In the genomic region with DNA sequence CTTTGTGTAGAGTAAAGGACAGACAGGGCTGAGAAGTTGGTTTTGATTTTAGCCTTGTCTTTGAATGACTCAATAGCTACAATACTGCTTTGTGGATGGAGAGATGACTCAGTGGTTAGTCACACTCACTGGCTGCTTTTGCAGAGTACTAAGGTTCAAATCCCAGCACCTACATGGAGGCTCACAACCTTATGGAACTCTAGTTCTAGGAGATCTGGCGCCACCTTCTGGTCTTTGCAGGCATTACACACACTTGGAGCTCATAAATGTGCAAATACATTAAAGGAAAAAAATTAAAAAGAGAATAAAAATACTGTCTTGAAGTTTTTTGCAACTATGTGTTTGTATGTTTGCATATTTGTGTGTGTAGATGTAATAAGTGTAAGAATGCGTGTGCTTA, we compare ENCODE assay signal across 8 mouse cellular contexts. TPM values are rescaled to one million over a fixed set of nuclear protein-coding genes. Genes with fewer than 3 reads are reported as not detected.
DNase-seq lines count a peak whose midpoint lies in the region; ATAC-seq and TF ChIP-seq lines count a peak whose summit lies in the region.
"Had no signal": no experiment of that assay in that cellular context is flagged by ENCODE, and none has a peak within 500 bp of the region (broad histone marks: within the 10 kb centered on the region; RNA-seq: fewer than 3 reads in every experiment).

No protein-coding gene starts in this region.

- ATAC-seq in kidney, postnatal 0 days (replicated peaks; ENCODE audit: low FRiP score, low read depth): no peak
- no peak for ATAC-seq in kidney, embryonic 14.5 days (ENCODE audit: low FRiP score, low TSS enrichment)

- no peak overlapping the region for H3K4me3 ChIP-seq in kidney, postnatal 0 days (replicated peaks; ENCODE audit: low read depth, low read length)
- no peak overlapping the region for H3K4me3 ChIP-seq in kidney, embryonic 14.5 days (ENCODE audit: low read length)
- H3K4me3 ChIP-seq: lung, embryonic 15.5 days had no signal

- 82% methylated on average over 2 of the region's 2 CpGs for WGBS in kidney, postnatal 0 days
- WGBS in kidney, embryonic 14.5 days: 69% methylated on average over 2 of the region's 2 CpGs

- H3K9me3 ChIP-seq in kidney, postnatal 0 days (replicated peaks; ENCODE audit: low read length): no peaks in the 10 kb centered on the region
- H3K9me3 ChIP-seq in kidney, embryonic 14.5 days (ENCODE audit: control insufficient read depth, low read length): peaks cover 4% of the 10 kb centered on the region; the same call in 1 of the 2 replicates
- H3K9me3 ChIP-seq: lung, embryonic 15.5 days had no signal

- DNase-seq in kidney, postnatal 0 days (ENCODE audit: low spot score): no peak
- peak; percentile 64 for DNase-seq in ES-CJ7 (ENCODE audit: low read depth, low spot score)
- DNase-seq in c-Kit-positive CD71-positive TER-119-negative erythroid progenitor cells, embryonic 14.5 days (ENCODE audit: low read depth): peak; percentile 48
- peak; percentile 29 to 59 for DNase-seq in spleen, postnatal 14 days (ENCODE audit: low spot score in 2 of 2)
- DNase-seq in layer of hippocampus, adult 8-10 months (ENCODE audit: low spot score in 2 of 2): no peak
- no peak for DNase-seq in ovary, adult 18-20 months (ENCODE audit: low spot score)

- no peaks in the 10 kb centered on the region for H3K4me1 ChIP-seq in kidney, postnatal 0 days (replicated peaks; ENCODE audit: insufficient read depth, low read length)
- no peaks in the 10 kb centered on the region for H3K4me1 ChIP-seq in kidney, embryonic 14.5 days (ENCODE audit: control insufficient read depth, insufficient read depth, low read length)
- H3K4me1 ChIP-seq: lung, embryonic 15.5 days had no signal

- no peak overlapping the region for H3K9ac ChIP-seq in kidney, postnatal 0 days (ENCODE audit: low read depth, low read length)
- H3K9ac ChIP-seq in kidney, embryonic 14.5 days (ENCODE audit: low read depth, low read length): no peak overlapping the region
- H3K9ac ChIP-seq: lung, embryonic 15.5 days had no signal

- H3K27ac ChIP-seq in kidney, postnatal 0 days: no peak overlapping the region
- H3K27ac ChIP-seq in kidney, embryonic 14.5 days (ENCODE audit: low read depth, low read length): no peak overlapping the region
- H3K27ac ChIP-seq: lung, embryonic 15.5 days had no signal

- peaks cover 13% of the 10 kb centered on the region; the same call in 1 of the 2 replicates for H3K36me3 ChIP-seq in kidney, postnatal 0 days (ENCODE audit: insufficient read depth, low read length)
- peaks cover 30% of the 10 kb centered on the region for H3K36me3 ChIP-seq in kidney, embryonic 14.5 days (ENCODE audit: control insufficient read depth, insufficient read depth, low read length)

- TF ChIP-seq CTCF in kidney, postnatal 0 days (IDR thresholded peaks at IDR 0.05; ENCODE audit: low read depth): peak; percentile 58

- H3K27me3 ChIP-seq in kidney, postnatal 0 days (ENCODE audit: insufficient read depth, low read length): no peaks in the 10 kb centered on the region
- no peaks in the 10 kb centered on the region for H3K27me3 ChIP-seq in kidney, embryonic 14.5 days (ENCODE audit: control insufficient read depth, insufficient read depth, low read length)
- H3K27me3 ChIP-seq: lung, embryonic 15.5 days had no signal

- no peak overlapping the region for H3K4me2 ChIP-seq in kidney, postnatal 0 days (ENCODE audit: low read length)
- no peak overlapping the region for H3K4me2 ChIP-seq in kidney, embryonic 14.5 days (replicated peaks; ENCODE audit: low read depth, low read length)
- H3K4me2 ChIP-seq: lung, embryonic 15.5 days had no signal

RNA-seq across cellular contexts. Expression of a gene that starts 39.9 kb away (rescaled TPM):
- polyA plus RNA-seq in kidney, postnatal 0 days (2015; fragmentation: Nextera tagmentation; extraction: Ambion mirVana): 4.7 and 4.8 TPM in 2 replicates
- 0.30 and 0.72 TPM in 2 replicates for polyA plus RNA-seq in kidney, embryonic 14.5 days (2014; fragmentation: Nextera tagmentation; extraction: Ambion mirVana)
- total RNA-seq in layer of hippocampus, adult 8-10 months (2022): under 1 TPM in 2 of 4 experiments, not detected in 2; 0.37 to 0.87 TPM

RNA-seq across cellular contexts. Expression of a gene that starts 41.4 kb away (rescaled TPM):
- 62.1 and 72.0 TPM in 2 replicates for polyA plus RNA-seq in kidney, postnatal 0 days (2015; fragmentation: Nextera tagmentation; extraction: Ambion mirVana)
- polyA plus RNA-seq in kidney, embryonic 14.5 days (2014; fragmentation: Nextera tagmentation; extraction: Ambion mirVana): 66.8 and 109 TPM in 2 replicates
- 10 to 100 TPM; 53.7 to 72.2 (median 64.1) TPM for total RNA-seq in layer of hippocampus, adult 8-10 months (2022)

Comparison
In these comparisons a context has a peak if more than half of its experiments do, and no peak if none do; other contexts are left out.
1. DNase-seq: peak in ES-CJ7 (single experiment), c-Kit-positive CD71-positive TER-119-negative erythroid progenitor cells, embryonic 14.5 days (single experiment) and spleen, postnatal 14 days (2 of 2); none in kidney, postnatal 0 days (single experiment), layer of hippocampus, adult 8-10 months (0 of 2) and ovary, adult 18-20 months (single experiment).